Mouse (Mus musculus) heart, embryonic 13.5 days (tissue): ENCODE measurements around the gene Ppp1r36. TPM values are rescaled to one million over a fixed set of nuclear protein-coding genes. Genes with fewer than 3 reads are reported as not detected.
A peak's percentile ranks its signal among the peaks of the same experiment; 100 is the strongest.

Source experiments
- ATAC-seq: fragments of 200-750 bp; cut with Nextera tagmentation; 2 replicates; pipeline ENCODE4 v1.8.0; 2017; ENCODE audit warnings: moderate TSS enrichment; ENCODE audit not compliant: insufficient number of reproducible peaks, low FRiP score, low TSS enrichment; ENCODE audit errors: extremely low read depth
- H3K27ac ChIP-seq: fragments of 300-500 bp; sonication (generic); replicated peaks from 2 replicates; pipeline ENCODE4 v1.5.1; 2015; ENCODE audit warnings: moderate library complexity, mild to moderate bottlenecking, inconsistent platforms
- H3K27me3 ChIP-seq: fragments of 300-500 bp; sonication (generic); replicated peaks from 2 replicates; pipeline ENCODE4 v1.6.1; 2015; ENCODE audit warnings: mild to moderate bottlenecking, inconsistent platforms
- H3K36me3 ChIP-seq: fragments of 300-500 bp; sonication (generic); 2 replicates; pipeline ENCODE4 v1.6.1; 2015; ENCODE audit warnings: mild to moderate bottlenecking, inconsistent platforms
- H3K4me1 ChIP-seq: fragments of 300-500 bp; sonication (generic); 2 replicates; pipeline ENCODE4 v1.6.1; 2015; ENCODE audit warnings: inconsistent platforms
- H3K4me2 ChIP-seq: fragments of 300-500 bp; sonication (generic); 2 replicates; pipeline ENCODE4 v1.6.1; 2015; ENCODE audit warnings: inconsistent platforms, mild to moderate bottlenecking, moderate library complexity
- H3K4me3 ChIP-seq: fragments of 300-500 bp; sonication (generic); 2 replicates; pipeline ENCODE4 v1.5.1; 2015; ENCODE audit warnings: moderate library complexity, mild to moderate bottlenecking, inconsistent platforms
- H3K9ac ChIP-seq: fragments of 300-500 bp; sonication (generic); 2 replicates; pipeline ENCODE4 v1.6.1; 2015; ENCODE audit warnings: inconsistent platforms, mild to moderate bottlenecking, moderate library complexity
- H3K9me3 ChIP-seq: fragments of 300-500 bp; sonication (generic); 2 replicates; pipeline ENCODE4 v1.6.1; 2016; ENCODE audit warnings: inconsistent platforms
- WGBS: fragments of 180-500 bp; shearing (Covaris S2); methylation state at CpG from one replicate; pipeline ENCODE4 v1.1.7; 2015; ENCODE audit warnings: mixed read lengths; 5-methylcytosine and 5-hydroxymethylcytosine counted together
- polyA plus RNA-seq: library from polyadenylated mRNA; unstranded; fragments of >200 nt; fragmentation: Nextera tagmentation; extraction: Ambion mirVana; gene quantifications from 2 replicates; pipeline ENCODE4 v1.2.1, GENCODE M21; 2015

Gene Ppp1r36
- polyA plus RNA-seq, 1 experiment from 2014 or later: 2.0 TPM

DNA sequence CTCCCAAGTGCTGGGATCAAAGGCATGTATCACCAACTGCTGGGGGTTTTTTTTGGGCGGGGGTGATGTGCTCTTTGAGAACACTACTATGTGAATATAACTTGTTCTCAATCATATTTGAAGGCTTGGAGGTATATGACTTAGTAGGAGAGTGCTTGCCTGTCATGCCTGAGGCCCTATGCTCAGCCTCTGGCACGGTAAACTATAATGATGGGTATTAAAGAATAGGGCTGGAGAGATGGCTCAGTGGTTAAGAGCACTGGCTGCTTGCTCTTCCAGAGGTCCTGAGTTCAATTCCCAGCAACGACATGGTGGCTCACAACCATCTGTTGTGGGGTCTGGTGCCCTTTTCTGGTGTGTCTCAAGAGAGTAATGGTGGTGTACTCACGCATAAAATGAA lies 42.4 kb upstream of the Ppp1r36 start:
- Histone ChIP-seq H3K4me3 (no peak overlapping the region), H3K36me3 (peaks cover 2% of the 10 kb centered on the region; the same call in 1 of the 2 replicates), H3K27me3 (no peaks in the 10 kb centered on the region), H3K27ac (peak overlapping the region; percentile 67; the same call in 1 of the 2 replicates), H3K9me3 (no peaks in the 10 kb centered on the region), H3K9ac (no peak overlapping the region), H3K4me1 (peaks cover 78% of the 10 kb centered on the region), H3K4me2 (no peak overlapping the region)
- no peak for ATAC-seq
- WGBS: 64% methylated on average over 4 of the region's 4 CpGs

- peak overlapping the region; percentile 52; the same call in 1 of the 2 replicates for H3K9ac ChIP-seq
- no peaks in the 10 kb centered on the region for H3K9me3 ChIP-seq
- peaks cover 2% of the 10 kb centered on the region; the same call in 1 of the 2 replicates for H3K36me3 ChIP-seq
- 26% methylated on average over 3 of the region's 3 CpGs for WGBS
- no peaks in the 10 kb centered on the region for H3K27me3 ChIP-seq
- H3K27ac ChIP-seq: peak overlapping the region; percentile 67
- no peak overlapping the region for H3K4me3 ChIP-seq
- peak overlapping the region; percentile 30 for H3K4me2 ChIP-seq
- ATAC-seq: no peak
- H3K4me1 ChIP-seq: peaks cover 84% of the 10 kb centered on the region
Observed at GRCm38 (mm10) chr12:76375506-76375905, 41.8 kb upstream of the Ppp1r36 start.

DNA sequence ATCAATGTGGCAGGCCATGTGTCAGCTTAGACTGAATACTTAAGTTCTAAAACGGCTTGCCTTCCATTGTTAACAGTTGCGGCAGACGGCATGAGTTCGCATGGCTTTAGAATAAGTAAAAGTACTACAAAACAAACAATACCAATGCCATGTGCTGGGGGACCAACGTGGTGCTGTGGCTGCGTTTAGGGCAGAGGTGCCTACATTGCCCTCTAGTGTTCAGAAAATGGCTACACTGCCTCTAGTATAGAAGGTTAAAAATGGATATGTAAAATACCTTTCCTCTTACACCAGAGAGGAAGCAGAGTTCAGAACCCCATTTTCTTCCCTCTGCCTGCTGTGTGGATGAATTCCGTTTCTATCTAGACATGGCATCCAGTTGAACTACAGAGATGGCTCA lies 40.7 kb upstream of the Ppp1r36 start:
- ATAC-seq: no peak
- no peak overlapping the region for H3K4me3 ChIP-seq
- H3K4me2 ChIP-seq: no peak overlapping the region
- H3K9me3 ChIP-seq: no peaks in the 10 kb centered on the region
- H3K9ac ChIP-seq: no peak overlapping the region
- peaks cover 87% of the 10 kb centered on the region for H3K4me1 ChIP-seq
- H3K27me3 ChIP-seq: no peaks in the 10 kb centered on the region
- H3K36me3 ChIP-seq: peaks cover 5% of the 10 kb centered on the region
- 51% methylated on average over 7 of the region's 7 CpGs for WGBS
- no peak overlapping the region for H3K27ac ChIP-seq

GRCm38 (mm10) chr12:76377059-76377458 lies 40.3 kb upstream of the Ppp1r36 start:
- Histone ChIP-seq H3K9ac (no peak overlapping the region), H3K4me1 (peaks cover 83% of the 10 kb centered on the region), H3K4me2 (no peak overlapping the region), H3K36me3 (peaks cover 7% of the 10 kb centered on the region), H3K4me3 (no peak overlapping the region), H3K27ac (peak overlapping the region; percentile 78; the same call in 1 of the 2 replicates), H3K27me3 (no peaks in the 10 kb centered on the region), H3K9me3 (no peaks in the 10 kb centered on the region)
- 93% methylated on average over 6 of the region's 6 CpGs for WGBS
- no peak for ATAC-seq

- Histone ChIP-seq H3K27me3 (no peaks in the 10 kb centered on the region), H3K36me3 (peaks cover 5% of the 10 kb centered on the region; the same call in 1 of the 2 replicates), H3K9ac (no peak overlapping the region), H3K4me1 (peaks cover 76% of the 10 kb centered on the region), H3K27ac (peak overlapping the region; percentile 78), H3K9me3 (no peaks in the 10 kb centered on the region), H3K4me2 (no peak overlapping the region), H3K4me3 (no peak overlapping the region)
- no peak for ATAC-seq
- 87% methylated on average over 3 of the region's 3 CpGs for WGBS
Observed at GRCm38 (mm10) chr12:76377726-76378125, 39.6 kb upstream of the Ppp1r36 start.

DNA sequence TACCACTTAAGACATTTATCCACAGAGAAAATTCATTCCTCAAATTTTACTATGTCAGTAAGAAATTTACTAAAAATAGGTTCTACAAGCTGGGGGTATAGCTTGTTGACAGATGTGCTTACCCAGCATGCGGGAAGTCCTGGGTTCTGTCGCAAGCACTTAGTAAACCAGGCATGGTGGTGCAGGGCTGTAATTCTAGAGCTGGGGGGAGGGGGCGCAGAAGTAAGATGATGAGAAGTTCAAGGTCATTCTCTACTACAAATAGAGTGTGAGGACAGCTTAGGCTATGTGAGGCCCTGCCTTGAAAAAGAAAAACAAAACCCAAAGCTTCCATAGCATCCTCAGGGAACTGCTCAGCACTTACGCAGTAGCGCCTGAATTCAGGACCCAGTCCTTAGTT lies 38.8 kb upstream of the Ppp1r36 start:
- ATAC-seq: no peak
- Histone ChIP-seq H3K4me1 (peaks cover 70% of the 10 kb centered on the region), H3K4me2 (peak overlapping the region; percentile 16; the same call in 1 of the 2 replicates), H3K36me3 (peaks cover 11% of the 10 kb centered on the region), H3K27me3 (no peaks in the 10 kb centered on the region), H3K27ac (peak overlapping the region; percentile 78), H3K9ac (no peak overlapping the region), H3K9me3 (no peaks in the 10 kb centered on the region), H3K4me3 (no peak overlapping the region)
- WGBS: 60% methylated on average over 5 of the region's 5 CpGs

- no peak overlapping the region for H3K4me2 ChIP-seq
- no peak for ATAC-seq
- peak overlapping the region; percentile 34 for H3K27ac ChIP-seq
- 57% methylated on average over 7 of the region's 7 CpGs for WGBS
- H3K4me3 ChIP-seq: no peak overlapping the region
- no peak overlapping the region for H3K9ac ChIP-seq
- H3K4me1 ChIP-seq: peaks cover 54% of the 10 kb centered on the region
- H3K27me3 ChIP-seq: no peaks in the 10 kb centered on the region
- H3K36me3 ChIP-seq: peaks cover 17% of the 10 kb centered on the region
- no peaks in the 10 kb centered on the region for H3K9me3 ChIP-seq
Observed at GRCm38 (mm10) chr12:76380151-76380550, 37.2 kb upstream of the Ppp1r36 start.

DNA sequence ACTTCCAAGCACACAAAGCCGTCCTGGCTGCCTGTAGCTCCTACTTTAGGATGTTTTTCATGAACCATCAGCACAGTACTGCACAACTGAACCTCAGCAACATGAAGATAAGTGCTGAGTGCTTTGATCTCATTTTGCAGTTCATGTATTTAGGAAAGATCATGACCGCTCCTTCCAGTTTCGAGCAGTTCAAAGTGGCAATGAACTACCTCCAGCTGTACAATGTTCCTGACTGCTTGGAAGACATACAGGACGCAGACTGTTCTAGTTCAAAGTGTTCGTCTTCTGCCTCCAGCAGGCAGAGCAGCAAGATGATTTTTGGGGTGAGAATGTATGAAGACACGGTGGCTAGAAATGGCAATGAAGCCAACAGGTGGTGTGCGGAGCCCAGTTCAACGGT lies 32.0 kb upstream of the Ppp1r36 start:
- Histone ChIP-seq H3K9ac (no peak overlapping the region), H3K36me3 (peaks cover 57% of the 10 kb centered on the region), H3K27me3 (no peaks in the 10 kb centered on the region), H3K27ac (no peak overlapping the region), H3K4me3 (no peak overlapping the region), H3K9me3 (no peaks in the 10 kb centered on the region), H3K4me1 (peaks cover 6% of the 10 kb centered on the region), H3K4me2 (no peak overlapping the region)
- WGBS: 81% methylated on average over 8 of the region's 8 CpGs
- no peak for ATAC-seq

DNA sequence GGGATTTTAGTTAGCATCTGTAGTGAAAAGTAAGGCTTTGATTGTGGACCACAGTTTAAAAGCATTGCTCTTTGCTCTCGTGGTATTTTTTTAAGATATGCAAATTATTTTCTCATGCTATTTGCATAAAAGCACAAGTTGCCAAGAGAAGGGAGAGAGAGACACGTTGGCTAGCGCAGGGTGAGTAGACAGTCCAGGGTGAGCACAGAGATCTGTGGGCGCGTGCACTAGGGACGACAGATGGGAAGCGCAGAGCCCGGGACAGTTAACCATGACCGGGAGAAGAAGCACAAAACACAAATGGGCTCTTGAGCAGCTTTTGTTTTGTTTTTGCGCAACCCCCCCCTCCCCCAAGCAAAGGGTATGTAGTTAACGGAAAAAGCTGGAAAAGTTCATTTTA lies 28.5 kb upstream of the Ppp1r36 start:
- 87% methylated on average over 11 of the region's 11 CpGs for WGBS
- no peak overlapping the region for H3K4me3 ChIP-seq
- no peaks in the 10 kb centered on the region for H3K9me3 ChIP-seq
- H3K27ac ChIP-seq: no peak overlapping the region
- no peak overlapping the region for H3K9ac ChIP-seq
- no peak overlapping the region for H3K4me2 ChIP-seq
- ATAC-seq: no peak
- H3K4me1 ChIP-seq: 0 out of 2 replicates have a peak, but pooled peaks cover 7% of the 10 kb centered on the region
- H3K27me3 ChIP-seq: no peaks in the 10 kb centered on the region
- peaks cover 52% of the 10 kb centered on the region for H3K36me3 ChIP-seq

DNA sequence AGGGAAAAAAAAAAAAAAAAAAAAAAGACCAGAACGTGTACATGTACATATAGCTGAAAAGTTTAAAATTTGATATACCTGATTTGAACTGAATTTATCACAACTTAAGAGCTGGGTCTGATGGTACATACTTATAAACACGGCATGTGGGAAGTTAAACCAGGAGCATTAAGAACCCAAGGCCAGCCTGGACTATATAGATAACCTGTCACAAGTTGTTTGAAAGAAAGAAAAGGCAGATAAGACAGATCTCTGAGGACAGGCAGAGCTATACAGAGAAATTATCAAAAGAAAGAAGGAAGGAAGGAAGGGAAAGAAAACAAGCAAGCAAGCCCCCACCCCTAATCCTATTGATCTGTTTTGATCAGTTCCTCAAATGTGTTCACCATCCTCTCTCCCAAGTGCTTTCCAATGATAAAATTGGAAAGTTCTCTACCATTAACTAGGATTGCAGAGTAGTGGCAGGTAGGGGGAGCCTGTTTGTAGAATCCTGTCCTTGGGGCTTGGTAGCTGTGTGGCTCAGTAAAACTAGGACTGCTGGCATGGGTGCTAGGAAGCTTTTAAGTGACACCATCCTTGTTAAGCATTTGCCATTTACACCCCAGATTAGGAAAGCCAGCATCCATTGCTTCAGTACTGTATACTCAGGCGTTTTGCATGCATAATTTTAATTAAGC lies 25.6 kb upstream of the Ppp1r36 start:
- WGBS: 61% methylated on average over 3 of the region's 3 CpGs
- Histone ChIP-seq H3K27me3 (no peaks in the 10 kb centered on the region), H3K9ac (no peak overlapping the region)

DNA sequence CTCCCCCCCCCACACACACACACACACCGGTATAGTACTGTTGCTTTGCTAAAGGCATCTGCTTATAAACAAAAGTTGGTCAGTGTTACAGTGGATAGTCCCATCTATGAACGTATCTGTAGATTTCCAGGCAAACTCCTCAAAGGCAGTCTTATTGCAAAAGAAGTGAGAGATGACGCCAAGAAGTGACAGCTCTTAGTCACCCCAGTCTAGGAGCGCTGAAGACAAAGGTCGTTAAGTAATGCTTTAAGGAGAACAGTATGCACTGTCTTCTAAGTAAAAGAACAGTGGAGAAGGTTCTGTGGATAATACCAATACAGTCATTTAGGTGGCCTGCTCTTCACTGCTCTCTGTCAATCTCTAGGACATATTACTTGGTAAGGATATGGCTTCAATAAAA lies 24.4 kb upstream of the Ppp1r36 start:
- H3K4me2 ChIP-seq: no peak overlapping the region
- WGBS: 73% methylated on average over 5 of the region's 5 CpGs
- H3K36me3 ChIP-seq: peaks cover 31% of the 10 kb centered on the region
- no peaks in the 10 kb centered on the region for H3K9me3 ChIP-seq
- ATAC-seq: no peak
- H3K27me3 ChIP-seq: no peaks in the 10 kb centered on the region
- H3K9ac ChIP-seq: no peak overlapping the region
- H3K4me1 ChIP-seq: peaks cover 7% of the 10 kb centered on the region; the same call in 1 of the 2 replicates
- no peak overlapping the region for H3K4me3 ChIP-seq
- no peak overlapping the region for H3K27ac ChIP-seq

More for the DNA sequence above, 25.6 kb upstream of the Ppp1r36 start:
- ATAC-seq: no peak
- Histone ChIP-seq H3K9me3 (no peaks in the 10 kb centered on the region), H3K4me1 (0 out of 2 replicates have a peak, but pooled peaks cover 7% of the 10 kb centered on the region), H3K36me3 (peaks cover 37% of the 10 kb centered on the region), H3K4me2 (no peak overlapping the region), H3K27ac (no peak overlapping the region), H3K4me3 (no peak overlapping the region)

DNA sequence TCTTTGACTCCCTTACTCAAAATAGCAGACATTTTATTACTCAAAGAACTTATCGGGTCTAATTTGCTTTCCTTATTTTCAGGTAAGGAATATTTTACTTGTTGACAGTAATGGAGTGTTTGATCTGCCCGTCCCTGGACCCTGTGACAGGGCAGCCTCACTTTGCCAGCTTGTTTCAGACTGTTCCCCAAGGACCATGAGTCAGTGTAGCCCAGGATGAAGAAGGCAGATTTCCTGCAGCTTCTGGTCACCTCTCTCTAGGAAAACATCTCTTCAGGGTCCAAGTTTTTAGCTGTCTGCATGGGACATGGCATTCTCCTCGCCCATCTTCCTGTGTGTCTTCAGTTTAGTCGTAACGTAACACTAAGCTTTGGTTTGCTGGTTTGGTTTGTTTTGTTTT lies 20.1 kb upstream of the Ppp1r36 start:
- 85% methylated on average over 5 of the region's 5 CpGs for WGBS
- peaks cover 10% of the 10 kb centered on the region for H3K4me1 ChIP-seq
- no peaks in the 10 kb centered on the region for H3K9me3 ChIP-seq
- ATAC-seq: no peak
- H3K4me3 ChIP-seq: no peak overlapping the region
- H3K36me3 ChIP-seq: peaks cover 5% of the 10 kb centered on the region
- H3K9ac ChIP-seq: no peak overlapping the region
- H3K27me3 ChIP-seq: no peaks in the 10 kb centered on the region
- H3K4me2 ChIP-seq: no peak overlapping the region
- H3K27ac ChIP-seq: no peak overlapping the region
